Mouse (Mus musculus): Measurements from ENCODE around the gene Sqor. TPM values are rescaled to one million over a fixed set of nuclear protein-coding genes. Genes with fewer than 3 reads are reported as not detected.

Gene Sqor
- polyA plus RNA-seq, 2 experiments: 1.7 to 4.0 TPM

- no peak for DNase-seq (ENCODE audit: low read depth in 3 of 3, low spot score in 3 of 3)
- H3K9ac ChIP-seq (replicated peaks): no peak overlapping the region
- no peaks in the 10 kb centered on the region for H3K27me3 ChIP-seq (ENCODE audit: control insufficient read depth, insufficient read depth, low read length)
- 48% methylated on average over 2 of the region's 2 CpGs for WGBS (ENCODE audit: insufficient replicate concordance)
- H3K4me2 ChIP-seq (ENCODE audit: low read depth): no peak overlapping the region
- no peaks in the 10 kb centered on the region for H3K4me1 ChIP-seq (replicated peaks; ENCODE audit: control insufficient read depth in 2 of 2, insufficient read depth in 2 of 2, low read length in 1 of 2)
- no peaks in the 10 kb centered on the region for H3K36me3 ChIP-seq (replicated peaks; ENCODE audit: control insufficient read depth, insufficient read depth, low read depth)
- ATAC-seq (ENCODE audit: insufficient read depth): no peak
- no peak overlapping the region for H3K27ac ChIP-seq
- H3K9me3 ChIP-seq (ENCODE audit: control insufficient read depth, low read length): no peaks in the 10 kb centered on the region
- no peak for TF ChIP-seq CTCF (IDR thresholded peaks at IDR 0.05; ENCODE audit: low read depth)
- no peak for TF ChIP-seq EP300 (IDR thresholded peaks at IDR 0.05; ENCODE audit: low read depth)
- H3K4me3 ChIP-seq (ENCODE audit: insufficient read depth in 1 of 2, low read depth in 2 of 2, low read length in 2 of 2): no peak overlapping the region
Measured at GRCm38 (mm10) chr2:122821246-122821645, 56.2 kb downstream of the Sqor start.

- Histone ChIP-seq H3K4me2 (ENCODE audit: low read depth) (no peak overlapping the region), H3K4me1 (replicated peaks; ENCODE audit: control insufficient read depth in 2 of 2, insufficient read depth in 2 of 2, low read length in 1 of 2) (no peaks in the 10 kb centered on the region), H3K9me3 (ENCODE audit: control insufficient read depth, low read length) (no peaks in the 10 kb centered on the region), H3K4me3 (ENCODE audit: insufficient read depth in 1 of 2, low read depth in 2 of 2, low read length in 2 of 2) (no peak overlapping the region), H3K36me3 (replicated peaks; ENCODE audit: control insufficient read depth, insufficient read depth, low read depth) (no peaks in the 10 kb centered on the region), H3K27ac (no peak overlapping the region), H3K9ac (replicated peaks) (no peak overlapping the region), H3K27me3 (ENCODE audit: control insufficient read depth, insufficient read depth, low read length) (no peaks in the 10 kb centered on the region)
- TF ChIP-seq EP300 (IDR thresholded peaks at IDR 0.05; ENCODE audit: low read depth) (no peak), CTCF (IDR thresholded peaks at IDR 0.05; ENCODE audit: low read depth) (peak; percentile 72)
- no peak for DNase-seq (ENCODE audit: low read depth in 3 of 3, low spot score in 3 of 3)
- no peak for ATAC-seq (ENCODE audit: insufficient read depth)
- WGBS (ENCODE audit: insufficient replicate concordance): 37% methylated on average over 19 of the region's 19 CpGs
Measured at GRCm38 (mm10) chr2:122825406-122826236, 60.6 kb downstream of the Sqor start.

- Histone ChIP-seq H3K4me3 (ENCODE audit: insufficient read depth in 1 of 2, low read depth in 2 of 2, low read length in 2 of 2) (no peak overlapping the region), H3K9me3 (ENCODE audit: control insufficient read depth, low read length) (no peaks in the 10 kb centered on the region), H3K27me3 (ENCODE audit: control insufficient read depth, insufficient read depth, low read length) (no peaks in the 10 kb centered on the region), H3K27ac (no peak overlapping the region), H3K36me3 (replicated peaks; ENCODE audit: control insufficient read depth, insufficient read depth, low read depth) (no peaks in the 10 kb centered on the region), H3K4me1 (replicated peaks; ENCODE audit: control insufficient read depth in 2 of 2, insufficient read depth in 2 of 2, low read length in 1 of 2) (no peaks in the 10 kb centered on the region), H3K4me2 (ENCODE audit: low read depth) (no peak overlapping the region), H3K9ac (replicated peaks) (no peak overlapping the region)
- TF ChIP-seq EP300 (IDR thresholded peaks at IDR 0.05; ENCODE audit: low read depth) (no peak), CTCF (IDR thresholded peaks at IDR 0.05; ENCODE audit: low read depth) (no peak)
- DNase-seq (ENCODE audit: low read depth in 3 of 3, low spot score in 3 of 3) (no peak), ATAC-seq (ENCODE audit: insufficient read depth) (no peak)
- 58% methylated on average over 3 of the region's 3 CpGs for WGBS (ENCODE audit: insufficient replicate concordance)
Measured at GRCm38 (mm10) chr2:122826302-122826701, 61.3 kb downstream of the Sqor start.

GRCm38 (mm10) chr2:122854636-122855035, 89.6 kb downstream of the Sqor start:
- no peak for ATAC-seq (ENCODE audit: insufficient read depth)
- Histone ChIP-seq H3K4me3 (ENCODE audit: insufficient read depth in 1 of 2, low read depth in 2 of 2, low read length in 2 of 2) (no peak overlapping the region), H3K4me2 (ENCODE audit: low read depth) (no peak overlapping the region), H3K4me1 (replicated peaks; ENCODE audit: control insufficient read depth in 2 of 2, insufficient read depth in 2 of 2, low read length in 1 of 2) (no peaks in the 10 kb centered on the region), H3K9me3 (ENCODE audit: control insufficient read depth, low read length) (no peaks in the 10 kb centered on the region), H3K9ac (replicated peaks) (no peak overlapping the region), H3K27ac (no peak overlapping the region), H3K27me3 (ENCODE audit: control insufficient read depth, insufficient read depth, low read length) (no peaks in the 10 kb centered on the region), H3K36me3 (replicated peaks; ENCODE audit: control insufficient read depth, insufficient read depth, low read depth) (no peaks in the 10 kb centered on the region)
- WGBS (ENCODE audit: insufficient replicate concordance): 62% methylated on average over 4 of the region's 4 CpGs
- no peak for DNase-seq (ENCODE audit: low read depth in 3 of 3, low spot score in 3 of 3)
- TF ChIP-seq CTCF (IDR thresholded peaks at IDR 0.05; ENCODE audit: low read depth) (no peak), EP300 (IDR thresholded peaks at IDR 0.05; ENCODE audit: low read depth) (no peak)

GRCm38 (mm10) chr2:122855354-122855753, 90.3 kb downstream of the Sqor start:
- Histone ChIP-seq H3K36me3 (replicated peaks; ENCODE audit: control insufficient read depth, insufficient read depth, low read depth) (no peaks in the 10 kb centered on the region), H3K4me1 (replicated peaks; ENCODE audit: control insufficient read depth in 2 of 2, insufficient read depth in 2 of 2, low read length in 1 of 2) (no peaks in the 10 kb centered on the region), H3K27me3 (ENCODE audit: control insufficient read depth, insufficient read depth, low read length) (no peaks in the 10 kb centered on the region), H3K4me2 (ENCODE audit: low read depth) (no peak overlapping the region), H3K9ac (replicated peaks) (no peak overlapping the region), H3K27ac (no peak overlapping the region), H3K9me3 (ENCODE audit: control insufficient read depth, low read length) (no peaks in the 10 kb centered on the region), H3K4me3 (ENCODE audit: insufficient read depth in 1 of 2, low read depth in 2 of 2, low read length in 2 of 2) (no peak overlapping the region)
- WGBS (ENCODE audit: insufficient replicate concordance): 47% methylated on average over 3 of the region's 3 CpGs
- no peak for ATAC-seq (ENCODE audit: insufficient read depth)
- no peak for DNase-seq (ENCODE audit: low read depth in 3 of 3, low spot score in 3 of 3)
- TF ChIP-seq EP300 (IDR thresholded peaks at IDR 0.05; ENCODE audit: low read depth): no peak
- no peak for TF ChIP-seq CTCF (IDR thresholded peaks at IDR 0.05; ENCODE audit: low read depth)

Other genes with a start within 250 kb of the Sqor start
- gene Gatm, start 153.9 kb upstream of the Sqor start, polyA plus RNA-seq (2012; rRNA removed): 8.6 and 14.1 TPM in 2 replicates
- gene Gatm, start 153.9 kb upstream of the Sqor start, polyA plus RNA-seq (2014; fragmentation: Nextera tagmentation; extraction: Ambion mirVana): 24.8 and 27.6 TPM in 2 replicates
- 0.06 and 0.16 TPM in 2 replicates for gene AA467197, start 128.3 kb upstream of the Sqor start, polyA plus RNA-seq (2012; rRNA removed)
- 0.30 and 0.37 TPM in 2 replicates for gene AA467197, start 128.3 kb upstream of the Sqor start, polyA plus RNA-seq (2014; fragmentation: Nextera tagmentation; extraction: Ambion mirVana)
- 0.74 and 0.81 TPM in 2 replicates for gene Slc30a4, start 62.6 kb upstream of the Sqor start, polyA plus RNA-seq (2012; rRNA removed)
- 1.0 and 1.5 TPM in 2 replicates for gene Slc30a4, start 62.6 kb upstream of the Sqor start, polyA plus RNA-seq (2014; fragmentation: Nextera tagmentation; extraction: Ambion mirVana)
- 7.8 and 10.1 TPM in 2 replicates for gene Bloc1s6, start 26.7 kb upstream of the Sqor start, polyA plus RNA-seq (2012; rRNA removed)
- gene Bloc1s6, start 26.7 kb upstream of the Sqor start, polyA plus RNA-seq (2014; fragmentation: Nextera tagmentation; extraction: Ambion mirVana): 15.1 and 15.9 TPM in 2 replicates